Mouse (Mus musculus) c-Kit-positive CD71-negative TER-119-negative erythroid progenitor cells, embryonic 14.5 days (primary cell): ENCODE results near the gene P3h4.
"Not testable (repeated sequence)": the region's sequence is repeated elsewhere in the genome, so short reads cannot be mapped to it uniquely, and the experiment has no call there.

Experiments used
- DNase-seq: peaks from one replicate; pipeline ENCODE4 v3.0.0-alpha.2; 2013; ENCODE audit warnings: low read depth

P3h4 gene

DNA sequence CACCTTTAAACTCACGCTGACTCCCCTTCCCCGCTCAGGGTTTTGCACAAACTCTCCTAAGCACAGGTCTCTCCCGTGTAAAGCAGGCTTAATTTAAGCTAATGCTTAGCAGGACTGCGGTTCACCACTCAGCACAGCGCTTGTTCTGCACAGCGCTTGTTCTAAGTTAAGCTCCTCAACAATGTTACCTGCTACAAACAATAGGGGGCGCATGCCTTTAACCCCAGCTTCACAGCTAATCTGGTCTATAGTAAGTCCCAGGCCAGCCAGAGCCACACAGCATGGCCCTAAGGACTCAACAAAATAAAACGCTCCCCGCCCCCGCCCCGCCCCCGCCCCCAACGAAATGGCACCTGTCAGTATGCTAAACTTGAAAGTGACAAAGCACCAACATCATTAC lies 53.6 kb downstream of the P3h4 start:
- DNase-seq = not testable (repeated sequence)

DNA sequence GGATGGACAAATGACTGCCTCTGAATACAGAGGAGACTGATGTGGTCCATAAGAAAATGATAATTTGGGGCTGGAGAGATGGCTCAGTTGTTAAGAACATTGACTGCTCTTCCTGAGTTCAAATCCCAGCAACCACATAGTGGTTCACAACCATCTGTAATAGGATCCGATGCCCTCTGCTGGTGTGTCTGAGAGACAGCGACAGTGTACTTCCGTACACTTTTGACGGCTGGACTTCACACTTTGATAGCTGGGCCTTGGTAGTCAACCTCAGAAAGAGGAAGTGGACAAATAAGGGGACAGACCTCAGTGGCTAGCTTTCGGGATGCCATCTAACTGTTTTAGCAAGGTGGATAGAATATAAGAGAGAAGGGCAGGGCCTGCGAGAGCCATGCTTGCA lies 54.5 kb downstream of the P3h4 start:
- no peak for DNase-seq
